Mouse (Mus musculus) kidney, embryonic 15.5 days (tissue): ENCODE data around the gene Gramd1b. TPM values are rescaled to one million over a fixed set of nuclear protein-coding genes. Genes with fewer than 3 reads are reported as not detected.

ENCODE experiments used
- ATAC-seq: fragments of 200-750 bp; cut with Nextera tagmentation; replicated peaks from 2 replicates; pipeline ENCODE4 v1.8.0; 2017; ENCODE audit warnings: moderate TSS enrichment; ENCODE audit not compliant: low FRiP score
- H3K27ac ChIP-seq: fragments of 300-500 bp; sonication (generic); 2 replicates; pipeline ENCODE4 v1.5.1; 2015; ENCODE audit warnings: mild to moderate bottlenecking, inconsistent platforms
- H3K27me3 ChIP-seq: fragments of 300-500 bp; sonication (generic); 2 replicates; pipeline ENCODE4 v1.6.1; 2015; ENCODE audit warnings: inconsistent platforms
- H3K36me3 ChIP-seq: fragments of 300-500 bp; sonication (generic); 2 replicates; pipeline ENCODE4 v1.6.1; 2015; ENCODE audit warnings: inconsistent platforms
- H3K4me1 ChIP-seq: fragments of 300-500 bp; sonication (generic); 2 replicates; pipeline ENCODE4 v1.6.1; 2015; ENCODE audit warnings: inconsistent platforms
- H3K4me2 ChIP-seq: fragments of 300-500 bp; sonication (generic); 2 replicates; pipeline ENCODE4 v1.6.1; 2015; ENCODE audit warnings: moderate library complexity, mild to moderate bottlenecking, inconsistent platforms
- H3K4me3 ChIP-seq: fragments of 300-500 bp; sonication (generic); replicated peaks from 2 replicates; pipeline ENCODE4 v1.5.1; 2015; ENCODE audit warnings: mild to moderate bottlenecking, inconsistent platforms
- H3K9ac ChIP-seq: fragments of 300-500 bp; sonication (generic); 2 replicates; pipeline ENCODE4 v1.6.1; 2015; ENCODE audit warnings: mild to moderate bottlenecking, inconsistent platforms
- H3K9me3 ChIP-seq: fragments of 300-500 bp; sonication (generic); replicated peaks from 2 replicates; pipeline ENCODE4 v1.6.1; 2016; ENCODE audit warnings: inconsistent platforms
- WGBS: fragments of 180-500 bp; shearing (Covaris S2); methylation state at CpG from one replicate; pipeline ENCODE4 v1.1.7; 2015; ENCODE audit warnings: mixed read lengths; 5-methylcytosine and 5-hydroxymethylcytosine counted together
- polyA plus RNA-seq: library from polyadenylated mRNA; unstranded; fragments of >200 nt; fragmentation: Nextera tagmentation; extraction: Ambion mirVana; gene quantifications from 2 replicates; pipeline ENCODE4 v1.2.1, GENCODE M21; 2015

Gramd1b gene
- polyA plus RNA-seq, 1 experiment from 2014 or later, result 10.2 TPM

DNA sequence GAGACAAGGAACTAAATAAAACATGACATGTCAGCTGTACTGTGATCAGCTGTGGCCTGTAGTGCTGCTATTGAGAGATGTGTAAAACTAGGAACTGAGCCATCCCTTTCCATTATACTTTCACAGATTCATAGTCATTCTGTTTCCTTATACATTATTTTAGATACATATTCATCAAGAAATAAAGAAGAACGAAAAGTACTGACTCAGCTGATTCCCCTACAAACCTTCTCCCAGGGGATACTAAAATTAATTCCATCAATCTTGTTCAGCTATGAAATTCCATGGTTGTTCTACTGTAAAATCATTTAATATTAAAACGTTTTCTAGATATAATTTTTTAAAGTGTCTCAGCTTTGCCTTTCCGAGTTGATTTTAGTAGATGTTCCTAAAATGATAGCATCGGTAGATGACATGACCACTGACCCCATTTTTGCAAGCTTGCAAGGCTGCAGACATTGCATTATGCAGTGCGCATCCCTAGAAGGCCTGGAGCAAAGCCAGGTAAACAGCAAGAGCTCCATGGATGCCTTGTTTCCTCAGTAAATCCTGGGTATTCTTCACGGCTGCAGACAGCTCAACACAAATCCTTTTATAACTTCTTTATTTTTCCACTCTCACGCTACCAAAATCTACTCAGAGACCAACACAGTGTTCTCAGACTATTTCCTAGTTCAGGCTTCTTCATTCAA lies 285.1 kb downstream of the Gramd1b start:
- 82% methylated on average over 7 of the region's 7 CpGs for WGBS
- Histone ChIP-seq H3K4me1 (peaks cover 9% of the 10 kb centered on the region), H3K4me2 (no peak overlapping the region), H3K36me3 (no peaks in the 10 kb centered on the region), H3K9ac (no peak overlapping the region), H3K27ac (no peak overlapping the region), H3K27me3 (no peaks in the 10 kb centered on the region), H3K9me3 (no peaks in the 10 kb centered on the region), H3K4me3 (no peak overlapping the region)
- ATAC-seq, result no peak

DNA sequence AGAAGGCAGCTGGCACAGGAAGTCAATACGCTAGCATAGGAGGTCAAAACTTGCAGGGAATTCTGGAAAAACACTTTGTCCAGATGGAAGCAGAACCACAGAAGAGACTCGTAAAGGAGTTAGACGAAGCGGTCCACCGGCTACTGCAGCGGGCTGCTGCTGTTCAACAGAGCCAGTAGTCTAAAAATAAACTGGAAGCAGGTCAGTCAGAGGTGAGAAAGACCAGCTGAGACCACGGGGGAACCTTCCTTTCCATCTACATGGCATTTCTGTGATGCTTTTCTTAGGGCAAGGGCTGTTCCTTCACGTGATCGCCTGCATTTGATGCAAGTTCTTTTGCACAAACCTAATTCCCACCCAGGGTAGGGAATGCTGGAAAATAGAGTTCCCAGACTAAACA lies 285.7 kb downstream of the Gramd1b start:
- no peak for ATAC-seq

More for the DNA sequence above, 285.7 kb downstream of the Gramd1b start:
- H3K9ac ChIP-seq, result no peak overlapping the region
- H3K36me3 ChIP-seq, result no peaks in the 10 kb centered on the region
- 47% methylated on average over 9 of the region's 9 CpGs for WGBS
- H3K4me1 ChIP-seq, result peaks cover 12% of the 10 kb centered on the region
- peaks cover 5% of the 10 kb centered on the region; the same call in 1 of the 2 replicates for H3K27me3 ChIP-seq
- no peak overlapping the region for H3K27ac ChIP-seq
- H3K4me3 ChIP-seq, result no peak overlapping the region
- H3K4me2 ChIP-seq, result no peak overlapping the region
- no peaks in the 10 kb centered on the region for H3K9me3 ChIP-seq

Other genes starting within 250 kb of the Gramd1b start
- gene Gm21915, start 139.2 kb upstream of the Gramd1b start, polyA plus RNA-seq, result not detected in 2 replicates
- gene Clmp, start 154.6 kb upstream of the Gramd1b start, polyA plus RNA-seq, result 26.7 and 29.9 TPM in 2 replicates